8 mouse cellular contexts compared by ENCODE assay signal in genomic region chr9:61945973-61946611, GRCm38 (mm10). TPM values are rescaled to one million over a fixed set of nuclear protein-coding genes. Genes with fewer than 3 reads are reported as not detected.
DNase-seq lines count a peak whose midpoint lies in the region; ATAC-seq and TF ChIP-seq lines count a peak whose summit lies in the region.

No protein-coding gene starts in this region.

- H3K27ac ChIP-seq in hindbrain, embryonic 14.5 days = no peak overlapping the region
- H3K27ac ChIP-seq in liver, embryonic 16.5 days (ENCODE audit: low read length) = peak overlapping the region; percentile 79
- H3K27ac ChIP-seq in olfactory bulb, adult 2 months (ENCODE audit: insufficient read depth, low read depth, low read length) = no peak overlapping the region

- under 1% methylated on average over 37 of the region's 38 CpGs for WGBS in hindbrain, embryonic 14.5 days
- WGBS in liver, embryonic 16.5 days (ENCODE audit: insufficient replicate concordance) = under 1% methylated on average over 37 of the region's 38 CpGs
- under 1% methylated on average over 37 of the region's 38 CpGs for WGBS in olfactory bulb, adult 2 months

- H3K4me3 ChIP-seq in hindbrain, embryonic 14.5 days (replicated peaks; ENCODE audit: low read length) = peak overlapping the region; percentile 66
- peak overlapping the region; percentile 84 for H3K4me3 ChIP-seq in liver, embryonic 16.5 days (ENCODE audit: low read depth, low read length)
- H3K4me3 ChIP-seq in olfactory bulb, adult 2 months (ENCODE audit: insufficient read depth, low read depth, low read length) = peak overlapping the region; percentile 62

- H3K4me1 ChIP-seq in hindbrain, embryonic 14.5 days (replicated peaks; ENCODE audit: control insufficient read depth, insufficient read depth, low read length) = 0 out of 2 replicates have a peak, but pooled peaks cover 12% of the 10 kb centered on the region
- H3K4me1 ChIP-seq in liver, embryonic 16.5 days (ENCODE audit: control insufficient read depth, low read depth, low read length) = peaks cover 20% of the 10 kb centered on the region
- H3K4me1 ChIP-seq in olfactory bulb, adult 2 months (ENCODE audit: control insufficient read depth, insufficient read depth, low read length) = peaks cover 7% of the 10 kb centered on the region; the same call in 1 of the 2 replicates

- peak; percentile 82; the same call in 1 of the 2 replicates for ATAC-seq in hindbrain, embryonic 14.5 days (ENCODE audit: low FRiP score)
- peak; percentile 80 for ATAC-seq in liver, embryonic 16.5 days (ENCODE audit: low read depth)

- peak overlapping the region; percentile 100 for H3K4me2 ChIP-seq in hindbrain, embryonic 14.5 days (replicated peaks)
- H3K4me2 ChIP-seq in liver, embryonic 16.5 days (ENCODE audit: low read depth, low read length) = peak overlapping the region; percentile 69

- H3K9ac ChIP-seq in hindbrain, embryonic 14.5 days = peak overlapping the region; percentile 67
- peak overlapping the region; percentile 87 for H3K9ac ChIP-seq in liver, embryonic 16.5 days (ENCODE audit: low read depth, low read length)

- no peaks in the 10 kb centered on the region for H3K9me3 ChIP-seq in hindbrain, embryonic 14.5 days (ENCODE audit: control insufficient read depth, low read length)
- H3K9me3 ChIP-seq in liver, embryonic 16.5 days (replicated peaks; ENCODE audit: control insufficient read depth, low read length) = no peaks in the 10 kb centered on the region

- no peaks in the 10 kb centered on the region for H3K27me3 ChIP-seq in hindbrain, embryonic 14.5 days (ENCODE audit: control insufficient read depth, insufficient read depth, low read length)
- H3K27me3 ChIP-seq in liver, embryonic 16.5 days (ENCODE audit: control insufficient read depth, insufficient read depth, low read depth, low read length) = no peaks in the 10 kb centered on the region; the same call in 1 of the 2 replicates

- no peak for TF ChIP-seq POLR2A in olfactory bulb, adult 2 months (IDR thresholded peaks at IDR 0.05; ENCODE audit: insufficient read depth, low read depth, low read length)

- no peaks in the 10 kb centered on the region for H3K36me3 ChIP-seq in hindbrain, embryonic 14.5 days (replicated peaks; ENCODE audit: control insufficient read depth, insufficient read depth)
- peaks cover 24% of the 10 kb centered on the region for H3K36me3 ChIP-seq in liver, embryonic 16.5 days (ENCODE audit: control insufficient read depth, insufficient read depth)

- no peak for TF ChIP-seq CTCF in olfactory bulb, adult 2 months (IDR thresholded peaks at IDR 0.05; ENCODE audit: insufficient read depth, low read depth, low read length)

- peak; percentile 18 for DNase-seq in adrenal gland, postnatal 25 days
- DNase-seq in adrenal gland, adult 8-10 months = no peak
- DNase-seq in 416B (ENCODE audit: low read depth) = peak; percentile 54
- peak; percentile 70 for DNase-seq in embryo, embryonic 11 days
- DNase-seq in hindbrain, embryonic 14.5 days (ENCODE audit: low spot score) = no peak
- DNase-seq in layer of hippocampus, adult 11-12 months (ENCODE audit: low spot score) = no peak

RNA-seq across cellular contexts. Expression of gene Kif23, which starts 0.5 kb away (rescaled TPM):
- 12.0 and 13.8 TPM in 2 replicates for total RNA-seq in adrenal gland, postnatal 25 days (2021)
- 1 to 10 TPM; 2.3 to 3.8 (median 3.7) TPM for total RNA-seq in adrenal gland, adult 8-10 months (2022)
- 14.3 and 17.0 TPM in 2 replicates for polyA plus RNA-seq in hindbrain, embryonic 14.5 days (2014; fragmentation: Nextera tagmentation; extraction: Ambion mirVana)
- 63.3 and 64.2 TPM in 2 replicates for polyA plus RNA-seq in liver, embryonic 16.5 days (2015; fragmentation: Nextera tagmentation; extraction: Ambion mirVana)
- polyA plus RNA-seq in olfactory bulb, adult 2 months (2012; ENCODE audit: insufficient read depth, insufficient read length, low replicate concordance, missing spikeins) = not detected in 2 replicates

RNA-seq across cellular contexts. Expression of gene Rplp1, which starts 31.8 kb away (rescaled TPM):
- 1,828 and 1,881 TPM in 2 replicates for total RNA-seq in adrenal gland, postnatal 25 days (2021)
- total RNA-seq in adrenal gland, adult 8-10 months (2022) = 1,000 to 10,000 TPM; 2,047 to 2,140 (median 2,121) TPM
- 1,005 and 1,169 TPM in 2 replicates for polyA plus RNA-seq in hindbrain, embryonic 14.5 days (2014; fragmentation: Nextera tagmentation; extraction: Ambion mirVana)
- 825 and 841 TPM in 2 replicates for polyA plus RNA-seq in liver, embryonic 16.5 days (2015; fragmentation: Nextera tagmentation; extraction: Ambion mirVana)
- polyA plus RNA-seq in olfactory bulb, adult 2 months (2012; ENCODE audit: insufficient read depth, insufficient read length, low replicate concordance, missing spikeins) = 1,116 TPM in 1 of 2 replicates, not detected in the other

Comparison
In these comparisons a context has a peak if more than half of its experiments do, and no peak if none do; other contexts are left out.
1. DNase-seq: peak in adrenal gland, postnatal 25 days (single experiment), 416B (single experiment) and embryo, embryonic 11 days (single experiment); none in adrenal gland, adult 8-10 months (single experiment), hindbrain, embryonic 14.5 days (single experiment) and layer of hippocampus, adult 11-12 months (single experiment).
2. Peak in every context shown above with its lines, with median percentiles within 50 percentile points of each other: H3K4me3 ChIP-seq.